Mouse (Mus musculus) liver, embryonic 13.5 days (tissue): ENCODE data around the gene Olfr584. TPM values are rescaled to one million over a fixed set of nuclear protein-coding genes. Genes with fewer than 3 reads are reported as not detected.

Experiments used
- ATAC-seq: fragments of 200-750 bp; cut with Nextera tagmentation; 2 replicates; pipeline ENCODE4 v1.8.0; 2017; ENCODE audit warnings: low read depth, mild to moderate bottlenecking, moderate number of reproducible peaks, moderate library complexity
- DNase-seq: peaks from one replicate; pipeline ENCODE4 v3.0.0; 2022
- H3K27ac ChIP-seq: fragments of 300-500 bp; sonication (generic); 2 replicates; pipeline ENCODE4 v1.5.1; 2015; ENCODE audit warnings: moderate library complexity, mild to moderate bottlenecking, inconsistent platforms
- H3K27me3 ChIP-seq: fragments of 300-500 bp; sonication (generic); 2 replicates; pipeline ENCODE4 v1.6.1; 2015; ENCODE audit warnings: mild to moderate bottlenecking, inconsistent platforms
- H3K36me3 ChIP-seq: fragments of 300-500 bp; sonication (generic); 2 replicates; pipeline ENCODE4 v1.6.1; 2015; ENCODE audit warnings: mild to moderate bottlenecking, inconsistent platforms
- H3K4me1 ChIP-seq: fragments of 300-500 bp; sonication (generic); replicated peaks from 2 replicates; pipeline ENCODE4 v1.6.1; 2015; ENCODE audit warnings: inconsistent platforms
- H3K4me2 ChIP-seq: fragments of 300-500 bp; sonication (generic); 2 replicates; pipeline ENCODE4 v1.6.1; 2015; ENCODE audit warnings: inconsistent platforms, mild to moderate bottlenecking, moderate library complexity
- H3K4me3 ChIP-seq: fragments of 300-500 bp; sonication (generic); replicated peaks from 2 replicates; pipeline ENCODE4 v1.5.1; 2015; ENCODE audit warnings: mild to moderate bottlenecking, inconsistent platforms
- H3K9ac ChIP-seq: fragments of 300-500 bp; sonication (generic); 2 replicates; pipeline ENCODE4 v1.6.1; 2015; ENCODE audit warnings: mild to moderate bottlenecking, inconsistent platforms
- H3K9me3 ChIP-seq: fragments of 300-500 bp; sonication (generic); replicated peaks from 2 replicates; pipeline ENCODE4 v1.6.1; 2016; ENCODE audit warnings: inconsistent platforms
- WGBS: fragments of 180-500 bp; shearing (Covaris S2); methylation state at CpG from one replicate; pipeline ENCODE4 v1.1.7; 2015; ENCODE audit not compliant: insufficient replicate concordance; 5-methylcytosine and 5-hydroxymethylcytosine counted together
- polyA plus RNA-seq: library from polyadenylated mRNA; unstranded; fragments of >200 nt; fragmentation: Nextera tagmentation; extraction: Ambion mirVana; gene quantifications from 2 replicates; pipeline ENCODE4 v1.2.1, GENCODE M21; 2015

The Olfr584 gene
- not detected in 2 replicates for polyA plus RNA-seq

DNA sequence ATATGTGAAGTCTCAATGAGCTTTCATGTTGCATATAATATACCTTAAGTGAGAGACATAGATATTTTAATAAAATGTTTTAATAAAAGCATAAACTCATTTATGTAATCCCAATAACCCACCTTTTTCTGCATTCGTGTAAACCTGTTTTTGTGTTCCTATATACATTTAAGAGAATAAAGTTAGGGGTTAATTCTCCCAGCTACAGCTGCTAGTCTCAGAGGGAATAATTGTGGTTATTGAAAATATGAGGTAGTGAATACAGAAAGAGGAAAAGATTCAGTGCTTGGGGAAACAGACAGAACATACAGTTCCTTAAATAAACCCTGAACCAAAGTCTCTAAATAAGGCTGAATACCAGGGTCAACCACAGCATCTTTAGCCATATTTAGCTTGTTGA, at the start of gene Olfr584:
Gene Olfr584 (plus strand): TSS at position 301 of the 400 bp plus-strand sequence.
- no peak for ATAC-seq
- WGBS = 57% methylated on average over 1 of the region's 1 CpGs
- 0 out of 2 replicates have a peak, but pooled peaks cover 4% of the 10 kb centered on the region for H3K9me3 ChIP-seq

DNA sequence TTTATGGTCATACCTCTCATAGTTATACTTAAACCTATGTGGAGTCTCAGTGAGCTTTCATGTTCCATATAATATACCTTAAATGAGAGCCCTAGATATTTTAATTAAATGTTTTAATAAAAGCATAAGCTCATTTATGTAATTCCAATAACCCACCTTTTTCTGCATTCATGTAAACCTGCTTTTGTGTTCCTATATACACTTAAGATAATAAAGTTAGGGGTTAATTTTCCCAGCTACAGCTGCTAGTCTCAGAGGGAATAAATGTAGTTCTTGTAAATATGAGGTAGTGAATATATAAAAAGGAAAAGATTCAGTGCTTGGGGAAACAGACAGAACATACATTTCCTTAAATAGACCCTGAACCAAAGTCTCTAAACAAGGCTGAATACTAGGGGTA, 44.0 kb upstream of the Olfr584 start, which contains the start of gene Olfr582:
Gene Olfr582 (plus strand): TSS at position 301 of the 400 bp plus-strand sequence.
- Histone ChIP-seq H3K9me3 (no peaks in the 10 kb centered on the region), H3K4me2 (no peak within 1 kb of the TSS), H3K4me3 (no peak within 1 kb of the TSS), H3K36me3 (no peaks in the 10 kb centered on the region), H3K9ac (no peak within 1 kb of the TSS), H3K27me3 (no peaks in the 10 kb centered on the region), H3K4me1 (no peaks in the 10 kb centered on the region), H3K27ac (no peak within 1 kb of the TSS)
- DNase-seq (no peak), ATAC-seq (no peak)

More for the DNA sequence above, at the start of gene Olfr584:
- no peak within 1 kb of the TSS for H3K4me2 ChIP-seq
- no peaks in the 10 kb centered on the region for H3K36me3 ChIP-seq
- no peak within 1 kb of the TSS for H3K27ac ChIP-seq
- H3K4me1 ChIP-seq = no peaks in the 10 kb centered on the region
- H3K9ac ChIP-seq = no peak within 1 kb of the TSS
- DNase-seq = no peak
- no peak within 1 kb of the TSS for H3K4me3 ChIP-seq
- H3K27me3 ChIP-seq = no peaks in the 10 kb centered on the region

DNA sequence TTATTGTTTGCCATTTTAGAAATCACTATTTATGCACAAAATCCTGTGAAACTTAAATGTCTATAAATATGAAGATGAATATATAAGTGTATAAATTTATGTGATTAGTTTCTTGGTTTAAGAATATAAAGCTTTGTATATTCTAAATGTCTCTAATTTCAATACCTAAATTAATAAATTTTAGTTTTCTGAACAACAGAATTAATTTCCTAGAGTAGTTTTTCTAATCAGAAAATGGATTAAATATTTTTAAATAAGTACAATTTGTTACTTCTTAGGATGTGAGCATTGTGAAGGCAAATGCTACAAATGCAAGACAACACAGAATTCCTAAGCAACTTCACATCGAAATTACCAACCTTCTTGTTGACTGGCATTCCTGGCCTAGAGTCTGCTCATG, 30.7 kb upstream of the Olfr584 start, which contains the start of gene Olfr583:
Gene Olfr583 (plus strand): TSS at position 301 of the 400 bp plus-strand sequence.
- Histone ChIP-seq H3K27ac (no peak within 1 kb of the TSS), H3K9ac (no peak within 1 kb of the TSS), H3K4me1 (no peaks in the 10 kb centered on the region), H3K4me2 (no peak within 1 kb of the TSS), H3K36me3 (no peaks in the 10 kb centered on the region), H3K27me3 (no peaks in the 10 kb centered on the region), H3K9me3 (no peaks in the 10 kb centered on the region), H3K4me3 (no peak within 1 kb of the TSS)
- DNase-seq (no peak), ATAC-seq (no peak)
- 56% methylated on average over 1 of the region's 1 CpGs for WGBS

DNA sequence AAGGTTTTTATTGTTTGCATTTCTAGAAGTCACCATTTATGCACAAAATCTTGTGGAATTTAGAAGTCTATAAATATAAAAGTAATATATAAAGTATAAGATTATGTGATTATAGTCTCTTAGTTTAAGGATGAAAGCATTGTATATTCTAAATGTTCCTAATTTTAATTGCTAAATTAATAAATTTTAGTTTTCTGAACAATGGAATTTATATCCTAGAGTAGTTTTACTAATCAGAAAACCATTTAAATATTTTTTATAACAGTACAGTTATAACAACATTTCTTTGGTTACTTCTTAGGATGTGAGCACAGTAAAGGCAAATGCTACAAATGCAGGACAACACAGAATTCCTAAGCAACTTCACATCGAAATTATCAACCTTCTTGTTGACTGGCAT, 15.7 kb downstream of the Olfr584 start, which contains the start of gene Olfr585:
Gene Olfr585 (plus strand): TSS at position 301 of the 400 bp plus-strand sequence.
- ATAC-seq (no peak), DNase-seq (no peak)
- H3K4me1 ChIP-seq = no peaks in the 10 kb centered on the region
- no peaks in the 10 kb centered on the region for H3K9me3 ChIP-seq
- H3K27ac ChIP-seq = no peak within 1 kb of the TSS
- WGBS = 71% methylated on average over 1 of the region's 1 CpGs
- H3K4me2 ChIP-seq = no peak within 1 kb of the TSS
- no peak within 1 kb of the TSS for H3K4me3 ChIP-seq
- no peak within 1 kb of the TSS for H3K9ac ChIP-seq
- H3K36me3 ChIP-seq = no peaks in the 10 kb centered on the region
- no peaks in the 10 kb centered on the region for H3K27me3 ChIP-seq

DNA sequence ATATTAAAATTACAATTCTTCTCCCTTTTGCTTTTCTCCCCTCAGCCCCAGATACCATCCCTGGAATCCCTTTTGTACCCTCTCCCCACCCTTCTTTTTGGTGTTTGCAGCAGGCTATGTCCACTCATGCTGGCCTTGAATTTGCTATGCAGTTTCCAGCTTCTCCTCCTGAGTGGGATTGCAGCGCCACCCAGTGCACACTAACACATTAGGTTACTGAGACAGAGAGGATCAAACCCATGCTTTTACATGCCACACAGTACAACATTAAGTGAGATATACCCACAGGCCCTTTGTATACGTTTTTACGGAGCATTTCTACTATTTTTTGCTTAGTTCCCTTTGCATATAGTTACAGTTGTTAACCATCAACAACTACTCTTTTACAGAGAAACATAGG, 37.7 kb downstream of the Olfr584 start:
- ATAC-seq (no peak), DNase-seq (no peak)
- Histone ChIP-seq H3K4me2 (no peak overlapping the region), H3K4me3 (no peak overlapping the region), H3K36me3 (no peaks in the 10 kb centered on the region), H3K27me3 (no peaks in the 10 kb centered on the region), H3K4me1 (no peaks in the 10 kb centered on the region), H3K9me3 (no peaks in the 10 kb centered on the region), H3K9ac (no peak overlapping the region), H3K27ac (no peak overlapping the region)
- WGBS = 36% methylated on average over 3 of the region's 3 CpGs

DNA sequence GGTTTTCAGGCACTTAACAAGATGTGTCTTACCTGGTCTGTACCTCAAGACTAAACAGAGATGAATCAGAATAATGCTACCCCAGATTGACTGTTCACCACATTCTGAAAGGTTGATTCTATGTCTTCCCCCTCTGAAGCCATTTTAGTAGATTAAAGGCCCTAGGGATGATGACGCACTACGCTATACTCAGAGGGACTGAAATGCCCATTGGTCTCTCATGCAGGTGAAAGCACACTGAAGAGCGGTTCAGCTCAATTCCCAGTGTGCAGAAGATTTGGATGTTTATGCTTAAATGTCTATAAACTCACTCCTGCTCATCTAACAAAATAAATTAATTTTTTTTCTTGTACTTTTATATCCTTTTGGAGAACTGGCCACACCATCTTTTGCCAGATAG, 43.9 kb downstream of the Olfr584 start, which contains the start of gene Olfr586:
Gene Olfr586 (minus strand): TSS at position 101 of the 400 bp plus-strand sequence.
- Histone ChIP-seq H3K27ac (no peak within 1 kb of the TSS), H3K9me3 (no peaks in the 10 kb centered on the region), H3K36me3 (no peaks in the 10 kb centered on the region), H3K4me1 (no peaks in the 10 kb centered on the region), H3K27me3 (no peaks in the 10 kb centered on the region), H3K4me3 (no peak within 1 kb of the TSS), H3K4me2 (no peak within 1 kb of the TSS), H3K9ac (no peak within 1 kb of the TSS)
- no peak for DNase-seq
- 77% methylated on average over 3 of the region's 3 CpGs for WGBS
- no peak for ATAC-seq

Other genes starting within 250 kb of the Olfr584 start
- not detected in 2 replicates for gene Olfr566, start 223.1 kb upstream of the Olfr584 start, polyA plus RNA-seq
- gene Olfr568, start 204.8 kb upstream of the Olfr584 start, polyA plus RNA-seq = not detected in 2 replicates
- gene Olfr569, start 191.0 kb upstream of the Olfr584 start, polyA plus RNA-seq = not detected in 2 replicates
- not detected in 2 replicates for gene Olfr570, start 187.3 kb upstream of the Olfr584 start, polyA plus RNA-seq
- gene Olfr571, start 164.3 kb upstream of the Olfr584 start, polyA plus RNA-seq = not detected in 2 replicates
- not detected in 2 replicates for gene Olfr572, start 157.5 kb upstream of the Olfr584 start, polyA plus RNA-seq
- gene Olfr573-ps1, start 139.3 kb upstream of the Olfr584 start, polyA plus RNA-seq = not detected in 2 replicates
- not detected in 2 replicates for gene Olfr574, start 133.4 kb upstream of the Olfr584 start, polyA plus RNA-seq
- not detected in 2 replicates for gene Olfr575, start 123.1 kb upstream of the Olfr584 start, polyA plus RNA-seq
- gene Olfr576, start 119.2 kb upstream of the Olfr584 start, polyA plus RNA-seq = not detected in 2 replicates
- gene Olfr577, start 105.9 kb upstream of the Olfr584 start, polyA plus RNA-seq = not detected in 2 replicates
- gene Olfr578, start 92.6 kb upstream of the Olfr584 start, polyA plus RNA-seq = not detected in 2 replicates
- gene Olfr582, start 43.9 kb upstream of the Olfr584 start, polyA plus RNA-seq = not detected in 2 replicates
- not detected in 2 replicates for gene Olfr583, start 30.6 kb upstream of the Olfr584 start, polyA plus RNA-seq
- not detected in 2 replicates for gene Olfr585, start 15.8 kb downstream of the Olfr584 start, polyA plus RNA-seq
- not detected in 2 replicates for gene Olfr586, start 43.8 kb downstream of the Olfr584 start, polyA plus RNA-seq
- not detected in 2 replicates for gene Olfr588-ps1, start 59.0 kb downstream of the Olfr584 start, polyA plus RNA-seq
- gene Olfr589, start 74.5 kb downstream of the Olfr584 start, polyA plus RNA-seq = not detected in 2 replicates
- gene Olfr591, start 96.5 kb downstream of the Olfr584 start, polyA plus RNA-seq = not detected in 2 replicates
- gene Olfr592, start 102.9 kb downstream of the Olfr584 start, polyA plus RNA-seq = not detected in 2 replicates
- gene Olfr593, start 130.0 kb downstream of the Olfr584 start, polyA plus RNA-seq = not detected in 2 replicates
- not detected in 2 replicates for gene Olfr594, start 135.1 kb downstream of the Olfr584 start, polyA plus RNA-seq
- not detected in 2 replicates for gene Usp17ld, start 170.6 kb downstream of the Olfr584 start, polyA plus RNA-seq
- gene Olfr596, start 223.8 kb downstream of the Olfr584 start, polyA plus RNA-seq = not detected in 2 replicates
- gene Olfr597, start 234.4 kb downstream of the Olfr584 start, polyA plus RNA-seq = not detected in 2 replicates
- gene Olfr598, start 241.7 kb downstream of the Olfr584 start, polyA plus RNA-seq = not detected in 2 replicates